Mouse (Mus musculus) MEL (cell line): Measurements from ENCODE around the gene Ccdc63. TPM values are rescaled to one million over a fixed set of nuclear protein-coding genes. Genes with fewer than 3 reads are reported as not detected.

Source experiments
- DNase-seq: peaks from one replicate; pipeline ENCODE4 v3.0.0; 2011; ENCODE audit warnings: low read depth, low spot score
- H3K27ac ChIP-seq: 2 replicates; pipeline ENCODE4 v1.5.1; 2012; ENCODE audit warnings: low read depth, mild to moderate bottlenecking, control low read depth, low read length, moderate library complexity; ENCODE audit not compliant: control insufficient read depth
- H3K27me3 ChIP-seq, 2 experiments: fragments of 150-350 bp in 1 of 2; sonication (generic) in 1 of 2; 2 replicates each; pipeline ENCODE4 v1.6.1; 2012; ENCODE audit warnings: low read length in 2 of 2, mild to moderate bottlenecking in 2 of 2, improper control_type of control experiment in 1 of 2, moderate library complexity in 1 of 2; ENCODE audit not compliant: insufficient read depth in 2 of 2, control insufficient read depth in 1 of 2
- H3K36me3 ChIP-seq, 2 experiments: 2 replicates each; pipeline ENCODE4 v1.6.1; 2012 to 2014; ENCODE audit warnings: low read length in 2 of 2, improper control_type of control experiment in 1 of 2, inconsistent platforms in 1 of 2, mild to moderate bottlenecking in 1 of 2; ENCODE audit not compliant: insufficient read depth in 2 of 2, control insufficient read depth in 1 of 2
- H3K4me1 ChIP-seq, 2 experiments: fragments of 150-350 bp in 1 of 2; sonication (generic) in 1 of 2; 2 replicates each; pipeline ENCODE4 v1.6.1; 2012; ENCODE audit warnings: low read length in 2 of 2, improper control_type of control experiment in 1 of 2, mild to moderate bottlenecking in 1 of 2; ENCODE audit not compliant: insufficient read depth in 2 of 2, control insufficient read depth in 1 of 2
- H3K4me3 ChIP-seq, 2 experiments: fragments of 150-350 bp in 1 of 2; sonication (generic) in 1 of 2; 2 replicates each; pipeline ENCODE4 v1.5.1; 2012; ENCODE audit warnings: low read depth in 2 of 2, low read length in 2 of 2, mild to moderate bottlenecking in 2 of 2, moderate library complexity in 2 of 2, control low read depth in 1 of 2, improper control_type of control experiment in 1 of 2; ENCODE audit not compliant: control insufficient read depth in 1 of 2, insufficient read depth in 1 of 2
- H3K79me2 ChIP-seq: 2 replicates; pipeline ENCODE4 v1.6.1; 2012; ENCODE audit warnings: mild to moderate bottlenecking, low read length, moderate library complexity; ENCODE audit not compliant: control insufficient read depth, poor library complexity, insufficient read depth
- H3K9ac ChIP-seq: 2 replicates; pipeline ENCODE4 v1.6.1; 2012; ENCODE audit warnings: low read depth, mild to moderate bottlenecking, control low read depth, low read length, moderate library complexity; ENCODE audit not compliant: control insufficient read depth, poor library complexity, severe bottlenecking
- H3K9me3 ChIP-seq: fragments of 150-350 bp; sonication (generic); replicated peaks from 2 replicates; pipeline ENCODE4 v1.6.1; 2012; ENCODE audit warnings: mild to moderate bottlenecking, low read length, improper control_type of control experiment, moderate library complexity; ENCODE audit not compliant: insufficient read depth
- BHLHE40 ChIP-seq: IDR thresholded peaks from 2 replicates; pipeline ENCODE4 v1.6.1; 2012; ENCODE audit warnings: low read depth, mild to moderate bottlenecking, inconsistent platforms, low read length, improper control_type of control experiment, borderline replicate concordance
- CHD2 ChIP-seq: IDR thresholded peaks from 2 replicates; pipeline ENCODE4 v1.6.1; 2011; ENCODE audit warnings: low read length, improper control_type of control experiment
- CTCF ChIP-seq, 3 experiments: IDR thresholded peaks in 2 of 3; conservative IDR thresholded peaks in 1 of 3; 2 replicates each; pipeline ENCODE4 v1.5.1; 2011 to 2012; ENCODE audit warnings: low read length in 3 of 3, low read depth in 2 of 3, mild to moderate bottlenecking in 2 of 3, improper control_type of control experiment in 1 of 3, inconsistent platforms in 1 of 3, mixed read lengths in 1 of 3, moderate library complexity in 1 of 3; ENCODE audit not compliant: control insufficient read depth in 1 of 3, insufficient read depth in 1 of 3, poor library complexity in 1 of 3, severe bottlenecking in 1 of 3
- E2F4 ChIP-seq: IDR thresholded peaks from 2 replicates; pipeline ENCODE4 v1.6.1; 2011; ENCODE audit warnings: low read depth, low read length, improper control_type of control experiment, borderline replicate concordance
- ELF1 ChIP-seq: IDR thresholded peaks from 2 replicates; pipeline ENCODE4 v1.6.1; 2014; ENCODE audit warnings: low read depth, mild to moderate bottlenecking, inconsistent platforms, low read length, improper control_type of control experiment, moderate library complexity
- JUND ChIP-seq: IDR thresholded peaks from 2 replicates; pipeline ENCODE4 v1.6.1; 2011; ENCODE audit warnings: low read depth, mild to moderate bottlenecking, improper control_type of control experiment, low read length
- KAT2A ChIP-seq: conservative IDR thresholded peaks from 2 replicates; pipeline ENCODE4 v1.6.1; 2012; ENCODE audit warnings: low read depth, low read length, improper control_type of control experiment, inconsistent platforms
- MAFK ChIP-seq: IDR thresholded peaks from 2 replicates; pipeline ENCODE4 v1.6.1; 2011; ENCODE audit warnings: low read depth, mild to moderate bottlenecking, low read length, improper control_type of control experiment, borderline replicate concordance
- MAX ChIP-seq: IDR thresholded peaks from 2 replicates; pipeline ENCODE4 v1.6.1; 2011; ENCODE audit warnings: low read length, improper control_type of control experiment
- MAZ ChIP-seq: IDR thresholded peaks from 2 replicates; pipeline ENCODE4 v1.6.1; 2012; ENCODE audit warnings: low read depth, mild to moderate bottlenecking, inconsistent platforms, low read length, improper control_type of control experiment
- MXI1 ChIP-seq: IDR thresholded peaks from 2 replicates; pipeline ENCODE4 v1.6.1; 2011; ENCODE audit warnings: mild to moderate bottlenecking, low read depth, low read length, improper control_type of control experiment
- NELFE ChIP-seq: IDR thresholded peaks from 2 replicates; pipeline ENCODE4 v1.6.1; 2011; ENCODE audit warnings: low read depth, low read length, improper control_type of control experiment
- POLR2A ChIP-seq, 2 experiments: IDR thresholded peaks; 2 replicates each; pipeline ENCODE4 v1.6.1; 2011 to 2012; ENCODE audit warnings: low read length in 2 of 2, mild to moderate bottlenecking in 2 of 2, control low read depth in 1 of 2, improper control_type of control experiment in 1 of 2, low read depth in 1 of 2, moderate library complexity in 1 of 2; ENCODE audit not compliant: control insufficient read depth in 1 of 2, insufficient read depth in 1 of 2, poor library complexity in 1 of 2
- SIN3A ChIP-seq: IDR thresholded peaks from 2 replicates; pipeline ENCODE4 v1.6.1; 2012; ENCODE audit warnings: low read length, improper control_type of control experiment, inconsistent platforms
- USF1 ChIP-seq: IDR thresholded peaks from 2 replicates; pipeline ENCODE4 v1.6.1; 2014; ENCODE audit warnings: low read depth, mild to moderate bottlenecking, inconsistent platforms, low read length, improper control_type of control experiment, moderate library complexity
- ZC3H11A ChIP-seq: IDR thresholded peaks from 2 replicates; pipeline ENCODE4 v1.6.1; 2012; ENCODE audit warnings: low read depth, mild to moderate bottlenecking, inconsistent platforms, low read length, improper control_type of control experiment
- ZMIZ1 ChIP-seq: IDR thresholded peaks from 2 replicates; pipeline ENCODE4 v1.6.1; 2012; ENCODE audit warnings: low read depth, mild to moderate bottlenecking, inconsistent platforms, low read length, improper control_type of control experiment, moderate library complexity
- polyA plus RNA-seq, 2 experiments: library from polyadenylated mRNA; stranded (reverse) in 1 of 2; unstranded in 1 of 2; fragments of >175 nt in 1 of 2; fragments of >200 nt in 1 of 2; gene quantifications; 2 replicates each; pipeline versions ENCODE4 v1.2.1 to v1.2.4; 2012; ENCODE audit warnings: low replicate concordance in 2 of 2, low read depth in 1 of 2; ENCODE audit not compliant: insufficient read length in 2 of 2, insufficient read depth in 1 of 2, missing spikeins in 1 of 2
- total RNA-seq: library from RNA; depleted of rRNA; stranded (reverse); fragments of 300-350 nt; gene quantifications from 2 replicates; pipeline ENCODE4 v1.2.3, GENCODE M21; 2012

Ccdc63 gene
- total and polyA plus RNA-seq, 3 experiments: 1.6 to 4.7 TPM; not detected in 1

GRCm38 (mm10) chr5:122080930-122081329, 59.7 kb downstream of the Ccdc63 start:
- Histone ChIP-seq H3K9me3 (no peaks in the 10 kb centered on the region), H3K79me2 (no peaks in the 10 kb centered on the region), H3K27me3 (no peaks in the 10 kb centered on the region; a peak in 1 of 4 replicates), H3K4me1 (no peaks in the 10 kb centered on the region), H3K36me3 (peaks cover 0 to 2% of the 10 kb centered on the region in 2 experiments; a peak in 1 of 4 replicates), H3K27ac (no peak overlapping the region), H3K9ac (no peak overlapping the region), H3K4me3 (no peak overlapping the region)
- TF ChIP-seq ZMIZ1: no peak
- TF ChIP-seq CHD2: no peak
- no peak for TF ChIP-seq BHLHE40
- no peak for TF ChIP-seq MXI1
- TF ChIP-seq MAZ: no peak
- no peak for TF ChIP-seq POLR2A (IDR thresholded peaks at IDR 0.05; ENCODE audit: control insufficient read depth in 1 of 2, insufficient read depth in 1 of 2, low read depth in 1 of 2, low read length in 2 of 2, poor library complexity in 1 of 2)
- no peak for TF ChIP-seq JUND
- TF ChIP-seq NELFE: no peak
- no peak for TF ChIP-seq E2F4
- no peak for TF ChIP-seq ZC3H11A
- TF ChIP-seq KAT2A: no peak
- TF ChIP-seq MAFK: no peak
- no peak for TF ChIP-seq ELF1
- DNase-seq: no peak

GRCm38 (mm10) chr5:122079796-122080195, 60.8 kb downstream of the Ccdc63 start:
- H3K36me3 ChIP-seq: no peaks in the 10 kb centered on the region; a peak in 1 of 4 replicates
- H3K27ac ChIP-seq: no peak overlapping the region
- no peaks in the 10 kb centered on the region; a peak in 1 of 4 replicates for H3K27me3 ChIP-seq
- TF ChIP-seq USF1 (peak; percentile 17; the same call in 1 of the 2 replicates), E2F4 (no peak), CTCF (IDR thresholded peaks at IDR 0.05 in 2 of 3, conservative IDR thresholded peaks at IDR 0.05 in 1 of 3; ENCODE audit: control insufficient read depth in 1 of 3, insufficient read depth in 1 of 3, low read depth in 2 of 3, low read length in 3 of 3, poor library complexity in 1 of 3, severe bottlenecking in 1 of 3) (peak; percentile 57 to 79 (median 68))
- TF ChIP-seq, all 39 proteins: peak for 2
- no peaks in the 10 kb centered on the region for H3K9me3 ChIP-seq
- peak; percentile 49 for DNase-seq
- no peaks in the 10 kb centered on the region for H3K79me2 ChIP-seq
- H3K4me1 ChIP-seq: no peaks in the 10 kb centered on the region
- no peak overlapping the region for H3K4me3 ChIP-seq
- H3K9ac ChIP-seq: no peak overlapping the region

GRCm38 (mm10) chr5:122077244-122077643, 63.4 kb downstream of the Ccdc63 start:
- peaks cover 3 to 5% of the 10 kb centered on the region in 2 experiments; a peak in 1 of 4 replicates for H3K27me3 ChIP-seq
- H3K9ac ChIP-seq: no peak overlapping the region
- H3K9me3 ChIP-seq: no peaks in the 10 kb centered on the region
- H3K79me2 ChIP-seq: no peaks in the 10 kb centered on the region
- H3K4me1 ChIP-seq: no peaks in the 10 kb centered on the region
- TF ChIP-seq CTCF (IDR thresholded peaks at IDR 0.05 in 2 of 3, conservative IDR thresholded peaks at IDR 0.05 in 1 of 3; ENCODE audit: control insufficient read depth in 1 of 3, insufficient read depth in 1 of 3, low read depth in 2 of 3, low read length in 3 of 3, poor library complexity in 1 of 3, severe bottlenecking in 1 of 3) (no peak), JUND (no peak), MAX (no peak), ZMIZ1 (no peak), CHD2 (no peak), SIN3A (no peak), MAFK (no peak)
- DNase-seq: no peak
- no peak overlapping the region for H3K27ac ChIP-seq
- no peak overlapping the region for H3K4me3 ChIP-seq
- no peaks in the 10 kb centered on the region for H3K36me3 ChIP-seq
